Mouse (Mus musculus) kidney, embryonic 15.5 days (tissue): ENCODE results near the gene Mta2. TPM values are rescaled to one million over a fixed set of nuclear protein-coding genes. Genes with fewer than 3 reads are reported as not detected.
"Not testable (repeated sequence)": the region's sequence is repeated elsewhere in the genome, so short reads cannot be mapped to it uniquely, and the experiment has no call there.

ENCODE experiments used
- ATAC-seq: fragments of 200-750 bp; cut with Nextera tagmentation; replicated peaks from 2 replicates; pipeline ENCODE4 v1.8.0; 2017; ENCODE audit warnings: moderate TSS enrichment; ENCODE audit not compliant: low FRiP score
- H3K27ac ChIP-seq: fragments of 300-500 bp; sonication (generic); 2 replicates; pipeline ENCODE4 v1.5.1; 2015; ENCODE audit warnings: mild to moderate bottlenecking, inconsistent platforms
- H3K27me3 ChIP-seq: fragments of 300-500 bp; sonication (generic); 2 replicates; pipeline ENCODE4 v1.6.1; 2015; ENCODE audit warnings: inconsistent platforms
- H3K36me3 ChIP-seq: fragments of 300-500 bp; sonication (generic); 2 replicates; pipeline ENCODE4 v1.6.1; 2015; ENCODE audit warnings: inconsistent platforms
- H3K4me1 ChIP-seq: fragments of 300-500 bp; sonication (generic); 2 replicates; pipeline ENCODE4 v1.6.1; 2015; ENCODE audit warnings: inconsistent platforms
- H3K4me2 ChIP-seq: fragments of 300-500 bp; sonication (generic); 2 replicates; pipeline ENCODE4 v1.6.1; 2015; ENCODE audit warnings: moderate library complexity, mild to moderate bottlenecking, inconsistent platforms
- H3K4me3 ChIP-seq: fragments of 300-500 bp; sonication (generic); replicated peaks from 2 replicates; pipeline ENCODE4 v1.5.1; 2015; ENCODE audit warnings: mild to moderate bottlenecking, inconsistent platforms
- H3K9ac ChIP-seq: fragments of 300-500 bp; sonication (generic); 2 replicates; pipeline ENCODE4 v1.6.1; 2015; ENCODE audit warnings: mild to moderate bottlenecking, inconsistent platforms
- H3K9me3 ChIP-seq: fragments of 300-500 bp; sonication (generic); replicated peaks from 2 replicates; pipeline ENCODE4 v1.6.1; 2016; ENCODE audit warnings: inconsistent platforms
- WGBS: fragments of 180-500 bp; shearing (Covaris S2); methylation state at CpG from one replicate; pipeline ENCODE4 v1.1.7; 2015; ENCODE audit warnings: mixed read lengths; 5-methylcytosine and 5-hydroxymethylcytosine counted together
- polyA plus RNA-seq: library from polyadenylated mRNA; unstranded; fragments of >200 nt; fragmentation: Nextera tagmentation; extraction: Ambion mirVana; gene quantifications from 2 replicates; pipeline ENCODE4 v1.2.1, GENCODE M21; 2015

Gene Mta2
- 166 and 168 TPM in 2 replicates for polyA plus RNA-seq

GRCm38 (mm10) chr19:8941515-8942217, at the start of gene Mta2:
Gene Mta2, plus strand, starts transcription at chr19:8941875.
- Histone ChIP-seq H3K27ac (peak within 1 kb of the TSS; percentile 99), H3K9me3 (no peaks in the 10 kb centered on the region), H3K27me3 (no peaks in the 10 kb centered on the region), H3K36me3 (peaks cover 63% of the 10 kb centered on the region), H3K4me2 (peak within 1 kb of the TSS; percentile 72), H3K9ac (peak within 1 kb of the TSS; percentile 96), H3K4me1 (peaks cover 45% of the 10 kb centered on the region), H3K4me3 (peak within 1 kb of the TSS; percentile 63)
- WGBS: under 1% methylated on average over 64 of the region's 64 CpGs
- ATAC-seq: peak; percentile 94

GRCm38 (mm10) chr19:8892829-8893766, 48.6 kb upstream of the Mta2 start, which contains the start of gene Ints5:
Gene Ints5, plus strand, starts transcription at chr19:8893005.
- Histone ChIP-seq H3K27me3 (no peaks in the 10 kb centered on the region), H3K4me1 (peaks cover 36% of the 10 kb centered on the region), H3K27ac (peak within 1 kb of the TSS; percentile 91), H3K9ac (peak within 1 kb of the TSS; percentile 96), H3K4me3 (peak within 1 kb of the TSS; percentile 79), H3K4me2 (peak within 1 kb of the TSS; percentile 80), H3K9me3 (no peaks in the 10 kb centered on the region), H3K36me3 (peaks cover 43% of the 10 kb centered on the region)
- peak; percentile 63 for ATAC-seq
- WGBS: 2% methylated on average over 54 of the region's 54 CpGs

GRCm38 (mm10) chr19:8895397-8895960, 46.2 kb upstream of the Mta2 start:
- H3K9ac ChIP-seq: no peak overlapping the region

GRCm38 (mm10) chr19:8896231-8896630, 45.4 kb upstream of the Mta2 start:
- H3K4me3 ChIP-seq, H3K4me2 ChIP-seq, H3K9me3 ChIP-seq, H3K27me3 ChIP-seq, H3K27ac ChIP-seq, ATAC-seq, H3K9ac ChIP-seq: not testable (repeated sequence)
- WGBS: 87% methylated on average over 5 of the region's 5 CpGs
- H3K36me3 ChIP-seq: peaks cover 42% of the 10 kb centered on the region
- peaks cover 43% of the 10 kb centered on the region for H3K4me1 ChIP-seq

More at GRCm38 (mm10) chr19:8895397-8895960, 46.2 kb upstream of the Mta2 start:
- no peak overlapping the region for H3K4me2 ChIP-seq
- no peak overlapping the region for H3K27ac ChIP-seq
- no peaks in the 10 kb centered on the region for H3K27me3 ChIP-seq
- 91% methylated on average over 9 of the region's 9 CpGs for WGBS
- H3K36me3 ChIP-seq: peaks cover 42% of the 10 kb centered on the region
- peaks cover 43% of the 10 kb centered on the region for H3K4me1 ChIP-seq
- no peak for ATAC-seq
- H3K9me3 ChIP-seq: no peaks in the 10 kb centered on the region
- H3K4me3 ChIP-seq: no peak overlapping the region

- peak overlapping the region; percentile 93 for H3K27ac ChIP-seq
- 19% methylated on average over 21 of the region's 21 CpGs for WGBS
These were observed 44.3 kb upstream of the Mta2 start for GRCm38 (mm10) chr19:8897211-8897864.

GRCm38 (mm10) chr19:8897865-8898495, 43.7 kb upstream of the Mta2 start, which contains the start of gene Ganab:
Gene Ganab, plus strand, starts transcription at chr19:8898071.
- WGBS: under 1% methylated on average over 53 of the region's 53 CpGs
- ATAC-seq: peak; percentile 98
- peaks cover 40% of the 10 kb centered on the region for H3K4me1 ChIP-seq
- peaks cover 51% of the 10 kb centered on the region for H3K36me3 ChIP-seq
- no peaks in the 10 kb centered on the region for H3K27me3 ChIP-seq
- H3K4me3 ChIP-seq: peak within 1 kb of the TSS; percentile 71
- peak within 1 kb of the TSS; percentile 93 for H3K27ac ChIP-seq
- H3K9ac ChIP-seq: peak within 1 kb of the TSS; percentile 86
- peak within 1 kb of the TSS; percentile 63 for H3K4me2 ChIP-seq
- H3K9me3 ChIP-seq: no peaks in the 10 kb centered on the region

More at GRCm38 (mm10) chr19:8897211-8897864, 44.3 kb upstream of the Mta2 start:
- ATAC-seq: peak; percentile 47
- Histone ChIP-seq H3K4me2 (peak overlapping the region; percentile 63), H3K9ac (peak overlapping the region; percentile 46), H3K36me3 (peaks cover 46% of the 10 kb centered on the region), H3K4me1 (peaks cover 43% of the 10 kb centered on the region), H3K4me3 (peak overlapping the region; percentile 71)
- not testable (repeated sequence) for H3K9me3 ChIP-seq, H3K27me3 ChIP-seq

GRCm38 (mm10) chr19:8898576-8898975, 43.1 kb upstream of the Mta2 start:
- Histone ChIP-seq H3K9me3 (no peaks in the 10 kb centered on the region), H3K27ac (peak overlapping the region; percentile 93), H3K27me3 (no peaks in the 10 kb centered on the region), H3K9ac (peak overlapping the region; percentile 86), H3K36me3 (peaks cover 57% of the 10 kb centered on the region), H3K4me3 (peak overlapping the region; percentile 71), H3K4me2 (peak overlapping the region; percentile 63), H3K4me1 (peaks cover 36% of the 10 kb centered on the region)
- ATAC-seq: no peak; the same call in 1 of the 2 replicates
- 3% methylated on average over 13 of the region's 13 CpGs for WGBS

- H3K27me3 ChIP-seq: no peaks in the 10 kb centered on the region
- peaks cover 62% of the 10 kb centered on the region for H3K36me3 ChIP-seq
- H3K9me3 ChIP-seq: no peaks in the 10 kb centered on the region
- peak overlapping the region; percentile 63 for H3K4me2 ChIP-seq
- H3K4me3 ChIP-seq: peak overlapping the region; percentile 71
- 22% methylated on average over 3 of the region's 3 CpGs for WGBS
- no peak for ATAC-seq
- H3K4me1 ChIP-seq: peaks cover 31% of the 10 kb centered on the region
- H3K27ac ChIP-seq: no peak overlapping the region
- peak overlapping the region; percentile 86 for H3K9ac ChIP-seq
These were observed 42.6 kb upstream of the Mta2 start for GRCm38 (mm10) chr19:8899079-8899478.

- Histone ChIP-seq H3K4me2 (no peak overlapping the region), H3K9ac (no peak overlapping the region), H3K36me3 (peaks cover 76% of the 10 kb centered on the region), H3K9me3 (no peaks in the 10 kb centered on the region), H3K27ac (no peak overlapping the region), H3K27me3 (no peaks in the 10 kb centered on the region), H3K4me3 (no peak overlapping the region), H3K4me1 (peaks cover 15% of the 10 kb centered on the region)
- 96% methylated on average over 5 of the region's 5 CpGs for WGBS
- ATAC-seq: no peak
These were observed 38.3 kb upstream of the Mta2 start for GRCm38 (mm10) chr19:8903412-8903811.

GRCm38 (mm10) chr19:8908531-8908930, 33.1 kb upstream of the Mta2 start:
- Histone ChIP-seq H3K27ac (no peak overlapping the region), H3K4me1 (no peaks in the 10 kb centered on the region), H3K36me3 (peaks cover 98% of the 10 kb centered on the region), H3K4me2 (no peak overlapping the region), H3K4me3 (no peak overlapping the region), H3K27me3 (no peaks in the 10 kb centered on the region), H3K9me3 (no peaks in the 10 kb centered on the region), H3K9ac (no peak overlapping the region)
- WGBS: 91% methylated on average over 6 of the region's 6 CpGs
- ATAC-seq: no peak

- Histone ChIP-seq H3K36me3 (peaks cover 100% of the 10 kb centered on the region), H3K9me3 (no peaks in the 10 kb centered on the region), H3K4me1 (no peaks in the 10 kb centered on the region), H3K4me3 (no peak overlapping the region), H3K9ac (no peak overlapping the region), H3K27me3 (no peaks in the 10 kb centered on the region), H3K4me2 (no peak overlapping the region), H3K27ac (no peak overlapping the region)
- ATAC-seq: no peak
- WGBS: 82% methylated on average over 5 of the region's 5 CpGs
These were observed 29.9 kb upstream of the Mta2 start for GRCm38 (mm10) chr19:8911810-8912209.
